Mouse (Mus musculus) neutrophil, adult 5-6 weeks (primary cell): ENCODE measurements at regions not wholly inside any gene's neighbourhood (a gene's known extent, or its start where the extent isn't known, plus 50 kb on each side); places are given as distances from the start of the nearest gene placed in this dataset.

Experiments used
- ATAC-seq: fragments of 151-379, 151-347 bp; 2 replicates; pipeline ENCODE4 v1.8.0; 2017; ENCODE audit warnings: mild to moderate bottlenecking, moderate TSS enrichment; ENCODE audit not compliant: insufficient number of reproducible peaks, poor library complexity, low FRiP score, severe bottlenecking; ENCODE audit errors: extremely low read depth

DNA sequence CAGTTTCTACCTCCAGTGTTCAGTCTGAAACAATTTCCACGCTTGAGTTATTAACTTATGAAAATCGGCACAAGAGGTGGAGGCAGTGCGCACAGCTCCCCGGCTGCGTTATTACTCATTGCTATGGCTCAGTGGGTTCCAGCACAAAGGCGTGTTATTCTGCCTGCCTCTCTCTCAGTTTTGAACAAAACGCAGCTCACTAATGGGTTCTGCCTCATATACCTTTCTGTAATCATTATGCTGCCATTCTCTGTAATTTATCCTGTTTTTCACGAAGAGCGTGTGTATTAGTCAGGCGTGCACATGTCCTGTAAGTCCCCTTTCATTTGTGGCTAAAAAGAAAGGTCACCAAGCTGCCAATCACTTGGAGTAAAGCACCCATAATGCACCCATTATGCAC, 205.4 kb downstream of the Bcl2l11 start:
- ATAC-seq: no peak

DNA sequence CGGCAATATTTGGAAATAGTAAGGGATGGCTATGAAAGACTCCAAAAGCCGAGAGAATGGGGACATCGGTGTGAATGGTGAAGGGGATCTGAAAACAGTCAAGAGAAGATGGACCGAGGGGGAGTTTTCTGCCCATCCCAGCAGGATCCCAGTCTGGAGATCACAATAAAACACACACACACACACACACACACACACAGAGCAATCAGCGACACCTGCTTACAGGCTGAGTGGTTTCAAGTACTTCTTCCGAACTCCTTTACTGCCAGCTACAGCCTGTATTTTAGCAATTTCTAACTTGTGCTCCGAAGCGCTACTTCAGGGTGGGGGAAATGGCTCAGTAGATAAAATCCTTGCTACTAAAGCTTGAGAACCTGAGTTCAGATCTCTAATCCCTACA, 205.8 kb downstream of the Bcl2l11 start:
- ATAC-seq: no peak

DNA sequence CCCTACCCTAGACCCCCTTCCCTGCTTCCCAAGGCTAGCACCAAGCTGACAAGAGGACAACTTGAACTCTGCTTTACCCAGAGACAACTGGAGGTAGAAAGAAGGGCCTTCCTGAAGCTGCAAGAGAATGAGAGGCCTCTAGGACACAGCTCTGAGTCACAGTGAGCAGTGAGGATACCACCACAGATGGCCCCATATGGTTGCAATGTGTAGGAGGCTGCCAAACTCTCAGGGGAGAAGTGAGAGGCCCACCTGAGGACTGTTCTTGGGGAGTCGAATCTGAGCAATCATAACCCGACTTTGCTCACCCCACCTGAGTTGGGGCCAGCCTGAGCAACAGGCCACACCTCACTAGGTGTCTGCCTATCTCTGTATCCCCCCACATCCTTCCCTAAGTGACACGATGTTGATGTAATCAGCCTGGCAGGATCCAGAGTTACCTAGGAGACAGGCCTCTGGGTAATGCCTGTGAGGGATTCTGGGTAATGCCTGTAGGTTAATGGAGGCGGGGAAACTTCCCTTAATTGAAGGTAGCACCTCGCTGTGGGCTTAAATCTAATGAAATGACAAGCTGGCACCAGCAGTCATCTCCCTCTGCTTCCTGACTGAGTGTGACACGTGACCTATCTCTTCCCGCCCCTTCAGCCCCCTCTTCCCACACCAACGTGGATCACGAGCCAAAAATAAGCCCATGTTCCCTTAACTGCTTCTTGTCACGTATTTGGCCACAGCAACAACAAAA, 207.7 kb downstream of the Bcl2l11 start:
- ATAC-seq: peak; percentile 22; the same call in 1 of the 2 replicates

DNA sequence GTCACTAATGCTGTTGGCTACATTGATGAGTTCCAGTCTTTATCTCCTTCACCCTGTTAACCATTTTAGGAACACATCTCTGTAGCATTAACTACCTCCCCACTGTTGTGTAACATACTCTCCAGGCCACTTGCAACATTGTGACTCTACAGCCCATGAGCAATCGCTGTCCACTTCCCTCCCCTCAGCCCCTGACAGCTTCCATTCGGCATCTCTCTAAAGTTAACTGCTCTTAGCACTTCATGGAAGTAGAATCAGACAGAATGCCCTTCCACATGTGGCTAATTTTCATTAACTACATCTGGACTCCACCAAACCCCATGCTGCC, 208.3 kb downstream of the Bcl2l11 start:
- peak; percentile 71; the same call in 1 of the 2 replicates for ATAC-seq

DNA sequence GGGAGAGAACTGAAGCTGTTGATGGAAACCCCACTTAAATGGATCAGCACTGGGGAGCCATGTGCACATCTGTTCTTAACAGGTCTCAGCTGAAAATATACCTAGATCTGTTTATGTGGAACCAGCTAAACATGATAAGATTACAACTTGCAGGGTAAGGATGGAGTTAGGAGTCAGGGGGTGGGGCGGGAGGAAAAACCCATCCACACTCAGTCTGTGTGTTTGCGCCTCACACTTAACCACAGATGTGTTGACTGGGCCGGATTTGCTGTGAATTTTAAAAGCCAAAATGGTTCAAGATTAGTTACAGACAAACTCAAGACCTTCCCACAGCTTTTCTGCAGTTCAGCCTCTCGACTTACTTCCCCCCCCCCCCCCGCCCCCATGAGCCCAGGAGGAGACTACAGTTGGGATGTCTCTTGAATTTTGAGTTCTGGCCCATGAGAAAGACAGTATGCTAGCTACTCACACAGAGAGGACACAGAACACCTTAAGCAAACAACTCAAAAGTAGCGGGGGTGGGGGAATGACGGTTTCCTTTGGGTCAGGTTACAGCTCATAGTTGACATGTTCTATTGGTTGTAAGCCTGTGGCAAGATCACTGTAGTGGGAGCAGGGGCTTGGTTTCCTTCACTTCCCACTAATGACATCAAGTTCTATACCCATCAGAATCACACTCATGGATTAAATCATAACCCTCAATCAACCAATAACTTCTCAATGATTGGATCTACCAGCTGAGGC, 209.1 kb downstream of the Bcl2l11 start:
- ATAC-seq: no peak

DNA sequence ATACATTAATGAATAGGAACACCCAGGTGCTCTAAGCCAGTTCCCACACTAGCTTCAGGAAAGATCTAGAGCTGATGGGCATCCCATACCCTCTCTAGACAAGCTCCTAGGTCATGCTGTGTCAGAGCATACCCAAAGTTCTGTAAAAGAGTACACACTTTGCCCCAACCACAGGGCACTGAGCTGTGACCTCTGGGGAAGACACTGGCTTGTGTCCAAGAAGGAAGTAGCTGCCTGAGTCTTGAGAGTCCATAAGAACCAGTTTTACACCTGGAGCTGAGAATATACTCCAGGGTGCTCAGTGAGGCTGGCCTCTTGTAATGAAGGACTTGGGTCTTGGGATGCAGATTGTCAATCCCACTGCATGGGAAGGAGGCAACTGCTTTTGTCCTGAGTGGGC, 211.4 kb downstream of the Bcl2l11 start:
- peak; percentile 39; the same call in 1 of the 2 replicates for ATAC-seq

DNA sequence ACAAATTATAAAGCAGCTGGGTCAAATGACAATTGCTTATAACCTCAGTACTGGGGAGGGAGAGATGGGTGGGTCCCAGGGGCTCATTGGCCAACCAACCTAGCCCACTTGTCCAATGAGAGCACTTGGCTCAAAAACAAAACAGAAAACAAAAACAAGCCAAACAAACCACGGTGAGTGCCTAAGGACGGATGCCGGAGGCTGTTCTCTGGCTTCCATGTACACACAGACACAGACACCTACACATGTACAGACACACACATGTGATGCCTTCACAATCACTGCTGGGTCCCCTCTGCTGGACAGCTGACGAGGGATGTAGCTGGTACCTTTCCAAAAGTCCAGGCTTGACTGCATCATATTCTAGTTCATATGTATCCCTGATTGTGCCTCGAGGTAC, 212.0 kb downstream of the Bcl2l11 start:
- ATAC-seq: no peak

DNA sequence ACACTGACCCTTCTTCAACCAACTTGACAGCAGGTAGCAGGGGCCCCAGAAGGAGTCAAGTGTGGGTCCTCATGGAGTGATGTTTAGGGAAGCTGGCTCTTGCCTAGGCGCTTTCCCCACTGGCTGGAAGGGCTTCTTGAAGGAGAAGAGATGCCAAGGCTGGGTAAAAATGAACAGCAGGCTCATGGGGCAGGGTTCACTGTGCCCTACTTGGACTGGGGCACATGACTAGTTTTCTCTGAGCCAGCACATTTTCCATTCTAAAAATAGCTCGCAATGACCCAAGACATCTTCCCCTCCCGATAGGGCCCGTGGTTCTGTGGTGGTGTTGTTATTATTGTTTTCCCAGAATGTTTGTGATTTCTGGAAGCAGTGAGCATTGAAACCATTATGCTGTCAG, 212.6 kb downstream of the Bcl2l11 start:
- ATAC-seq: no peak

DNA sequence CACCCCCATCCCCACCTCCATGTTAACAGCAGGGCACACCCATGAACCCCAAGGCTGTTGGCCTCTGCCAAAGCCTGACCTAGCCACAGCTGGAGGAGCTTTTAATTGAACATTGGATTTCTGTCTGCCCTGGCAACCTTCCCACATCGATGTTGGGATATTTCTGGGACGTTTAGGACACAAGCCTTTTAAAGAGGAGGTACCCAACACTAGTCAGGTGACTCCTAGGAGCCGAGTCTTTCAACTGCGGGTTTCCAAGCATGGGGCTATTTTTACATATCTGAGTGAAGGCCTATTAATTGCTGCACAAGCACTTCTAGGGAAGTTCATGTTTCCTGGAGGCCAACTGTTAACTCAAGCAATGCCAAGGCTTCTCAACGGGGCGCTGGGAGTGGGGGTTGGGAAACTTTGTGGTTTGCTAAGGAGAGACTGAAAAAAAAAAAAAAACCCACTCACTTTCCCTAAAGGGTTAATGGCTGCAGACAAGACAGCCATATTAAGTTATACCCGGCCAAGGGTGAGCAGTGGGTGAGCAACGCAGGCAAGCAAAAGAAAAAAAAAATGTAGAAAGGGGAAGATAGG, 213.3 kb downstream of the Bcl2l11 start:
- ATAC-seq: no peak

DNA sequence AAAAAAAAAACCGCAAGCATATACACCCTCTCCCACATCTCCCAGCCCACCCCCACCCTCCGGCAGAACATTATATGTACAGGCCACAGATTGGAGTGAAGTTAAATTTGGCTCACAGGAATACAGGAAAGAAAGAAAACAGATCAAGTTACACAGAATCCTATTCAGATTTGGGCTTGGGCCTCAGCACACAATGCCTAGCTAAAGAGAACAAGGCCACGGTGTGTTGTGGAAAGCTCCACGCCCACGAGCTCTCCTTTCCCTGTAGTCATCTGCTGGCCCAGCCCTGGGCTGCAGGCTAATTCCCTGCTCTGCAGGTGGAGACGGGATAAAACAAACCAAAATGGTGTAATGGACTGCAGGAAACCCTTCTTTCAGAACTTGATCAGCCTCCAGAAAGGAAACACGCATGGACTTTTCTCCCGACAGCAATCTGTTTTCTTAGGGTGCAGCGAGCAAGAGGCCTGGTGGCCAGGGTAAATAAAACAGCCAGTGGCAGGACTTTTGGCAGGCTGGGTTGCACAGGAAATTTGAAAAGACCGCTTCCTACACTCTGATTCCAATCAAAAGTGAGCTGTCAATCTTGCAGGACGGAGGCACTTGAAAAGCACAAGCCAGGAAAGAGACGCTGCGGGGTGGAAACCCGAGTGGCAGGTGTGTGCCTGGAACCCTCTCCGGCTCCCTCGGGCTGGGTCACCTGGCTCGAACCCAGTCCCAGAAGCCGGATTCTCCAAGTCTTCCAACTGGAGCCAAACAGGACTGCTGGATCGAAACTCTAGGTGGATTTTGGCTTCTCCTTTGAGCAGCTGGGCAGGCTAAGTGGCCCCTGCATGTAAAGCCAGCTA, 214.0 kb downstream of the Bcl2l11 start:
- ATAC-seq: no peak

DNA sequence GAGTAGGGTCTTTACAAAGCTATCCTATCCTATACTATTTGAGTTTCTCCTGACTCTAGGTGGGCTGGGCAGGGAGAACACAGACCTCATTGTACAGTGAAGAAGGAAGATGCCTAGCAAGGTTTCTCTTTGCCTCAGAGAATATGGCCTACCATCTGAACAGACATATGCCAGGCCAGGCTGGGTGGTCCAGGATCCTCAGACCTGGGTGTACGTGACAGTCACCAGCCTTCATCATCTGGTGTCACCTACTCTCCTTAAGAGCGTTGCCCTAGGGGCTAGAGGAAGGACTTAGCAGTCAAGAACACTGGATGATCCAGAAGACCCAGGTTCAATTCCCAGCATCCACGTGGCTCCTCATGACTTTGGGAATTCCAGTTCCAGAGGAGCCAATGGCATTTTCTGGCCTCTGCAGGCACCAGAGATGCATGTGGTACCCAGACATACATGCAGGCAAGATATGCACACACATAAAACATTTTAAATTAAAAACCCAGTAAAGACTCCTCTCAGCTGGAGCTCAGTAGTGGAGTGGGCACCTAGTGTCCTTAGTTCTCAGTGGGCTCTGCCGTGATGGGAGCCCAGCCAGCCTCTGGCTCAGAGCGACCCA, 214.9 kb downstream of the Bcl2l11 start:
- ATAC-seq: no peak

DNA sequence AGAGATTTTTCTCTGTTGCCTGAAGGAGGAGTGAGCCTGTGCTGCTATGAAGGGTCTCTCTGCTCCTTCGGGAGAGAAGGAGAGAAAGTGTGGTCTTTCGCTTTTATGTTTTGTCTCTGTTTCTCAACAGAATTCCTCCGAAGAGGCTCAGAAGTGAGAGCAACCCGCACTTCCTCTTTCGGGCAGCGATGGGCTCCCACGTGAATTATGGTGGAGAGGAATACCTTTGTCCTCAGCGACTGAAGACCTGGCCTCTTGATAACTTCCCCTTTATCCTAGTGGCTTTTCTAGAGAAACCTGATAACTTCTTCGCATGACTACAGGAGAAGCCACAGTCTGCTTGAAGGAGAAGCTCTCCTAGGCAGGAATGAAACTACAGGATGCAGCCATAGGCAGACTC, 216.4 kb downstream of the Bcl2l11 start:
- peak; percentile 71 for ATAC-seq

DNA sequence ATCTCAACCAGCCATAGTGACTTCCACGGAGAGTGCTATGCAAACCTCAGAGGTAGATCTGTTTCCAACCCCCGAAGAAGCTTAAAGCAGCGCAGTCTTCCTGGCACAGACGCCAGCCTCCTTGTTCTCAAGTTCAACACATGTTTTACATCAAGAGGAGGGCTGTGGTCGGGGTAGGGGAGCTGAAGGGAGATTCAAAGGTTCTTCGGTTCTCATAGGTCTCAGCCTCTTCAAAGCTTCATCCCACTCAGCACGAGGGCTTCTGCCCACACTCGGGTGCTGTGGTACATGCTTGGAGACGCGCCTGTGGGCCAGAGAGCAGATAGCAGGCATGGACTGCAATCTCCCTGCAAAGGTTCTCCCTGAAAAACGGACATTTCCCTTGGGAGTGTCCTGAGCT, 219.7 kb downstream of the Bcl2l11 start:
- no peak for ATAC-seq

DNA sequence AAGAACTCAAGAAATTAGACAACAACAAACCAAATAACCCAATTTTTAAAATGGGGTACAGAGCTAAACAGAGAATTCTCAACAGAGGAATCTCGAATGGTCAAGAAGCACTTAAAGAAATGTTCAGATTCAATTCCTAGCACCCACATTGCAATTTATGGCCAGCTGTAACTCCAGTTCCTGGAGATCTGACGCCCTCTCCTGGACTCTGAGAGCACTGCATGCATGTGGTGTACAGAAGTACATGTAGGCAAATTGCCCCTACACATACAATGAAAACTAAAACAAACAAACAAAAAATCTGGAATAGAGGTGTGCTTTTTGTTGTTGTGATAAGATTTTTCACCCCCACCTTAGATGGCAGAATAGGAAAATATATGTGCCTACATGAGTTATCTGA, 222.7 kb downstream of the Bcl2l11 start:
- ATAC-seq: no peak

DNA sequence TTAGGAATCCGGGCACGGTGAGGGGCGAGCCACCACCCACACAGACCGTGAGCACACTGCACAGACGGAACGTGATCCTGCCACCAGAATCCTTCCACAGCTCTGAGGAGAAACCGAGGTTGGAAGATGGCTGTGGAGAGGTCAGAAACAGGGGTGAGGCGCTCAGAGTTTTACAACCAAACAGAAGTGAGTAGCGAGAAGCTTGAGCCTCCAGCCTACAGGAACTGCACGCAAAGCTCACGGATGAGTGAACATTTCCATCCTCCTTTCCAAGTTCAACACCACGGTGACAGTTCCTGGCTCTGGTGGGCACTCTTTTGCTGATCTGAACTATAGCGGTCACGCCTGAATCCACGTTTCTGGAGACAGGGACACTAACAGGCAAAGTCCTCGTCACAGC, 225.6 kb downstream of the Bcl2l11 start:
- ATAC-seq: no peak

DNA sequence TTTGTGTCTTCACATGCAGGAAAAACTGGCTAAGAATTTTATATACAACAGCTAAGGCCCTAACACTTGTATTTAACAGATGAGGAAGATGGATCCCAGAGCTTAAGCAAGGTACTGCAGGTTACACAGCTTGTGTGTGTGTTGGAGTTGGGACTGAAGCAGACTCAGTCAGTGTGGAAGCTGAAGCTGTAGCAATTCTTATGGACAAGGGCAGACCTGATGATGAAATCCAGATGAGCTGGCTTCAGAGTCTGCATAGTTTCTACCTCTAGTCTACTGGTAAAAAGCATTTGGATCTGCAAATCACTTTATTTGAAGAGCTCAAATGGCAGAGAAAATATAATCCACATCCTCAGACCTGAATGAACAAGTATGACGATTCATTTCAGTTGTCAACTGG, 226.7 kb downstream of the Bcl2l11 start:
- no peak for ATAC-seq

DNA sequence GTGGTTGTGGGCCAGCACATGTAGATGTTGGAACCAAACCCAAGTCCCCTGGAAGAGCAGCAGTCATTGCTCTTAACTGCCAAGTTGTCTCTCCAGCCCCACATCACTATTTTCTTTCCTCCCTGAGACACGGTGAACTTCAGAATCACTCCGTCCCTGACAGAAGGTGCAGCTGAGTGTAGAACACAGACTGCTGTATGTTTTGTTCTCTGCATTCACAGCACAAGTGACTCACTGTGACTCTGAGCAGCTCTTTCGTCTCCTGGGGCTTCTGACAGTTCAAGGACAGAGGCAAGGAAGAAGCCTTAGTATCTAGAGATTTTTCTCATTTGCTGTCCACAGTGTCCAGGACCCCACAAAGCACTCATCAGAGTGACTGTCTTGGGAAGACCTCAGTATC, 227.6 kb downstream of the Bcl2l11 start:
- ATAC-seq: no peak

DNA sequence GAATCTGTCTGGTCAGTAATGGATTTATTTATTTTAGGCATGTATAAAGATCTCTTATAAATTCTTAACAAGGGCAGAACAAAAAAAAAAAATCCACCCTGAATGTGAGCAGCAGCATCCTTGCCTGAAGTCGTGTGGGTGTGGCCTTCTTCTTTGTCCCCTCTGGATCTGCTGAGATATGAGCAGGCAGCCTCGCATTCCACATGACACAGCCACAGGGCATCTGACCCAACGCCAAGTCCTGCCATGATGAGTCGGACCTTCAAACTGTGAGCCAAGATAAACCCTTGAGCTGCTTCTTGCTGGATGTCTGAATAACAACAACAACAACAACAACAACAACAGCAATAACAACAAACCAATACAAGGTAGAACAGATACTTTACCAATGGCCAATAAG, 230.5 kb downstream of the Bcl2l11 start:
- no peak for ATAC-seq

DNA sequence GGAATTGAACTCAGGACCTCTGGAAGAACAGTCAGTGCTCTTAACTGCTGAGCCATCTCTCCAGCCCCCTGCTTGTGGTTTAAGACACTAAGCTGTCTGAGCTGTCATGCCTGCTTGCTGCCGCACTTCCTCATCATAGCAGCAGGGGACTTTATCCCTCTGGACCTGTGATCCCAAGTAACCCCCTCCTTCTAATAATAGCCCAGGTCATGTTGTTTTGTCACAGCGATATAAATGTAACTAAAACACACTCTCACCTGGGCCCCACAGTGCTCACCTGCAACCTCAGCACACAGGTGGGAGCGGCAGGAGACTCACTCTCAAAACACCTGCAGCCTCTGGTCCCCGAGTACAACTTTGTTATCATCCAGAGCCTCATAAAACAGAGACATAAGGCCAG, 231.9 kb upstream of the Spdye4c start:
- ATAC-seq: no peak
